Mouse (Mus musculus): Measurements from ENCODE around the gene Akap2.

Akap2 gene

DNA sequence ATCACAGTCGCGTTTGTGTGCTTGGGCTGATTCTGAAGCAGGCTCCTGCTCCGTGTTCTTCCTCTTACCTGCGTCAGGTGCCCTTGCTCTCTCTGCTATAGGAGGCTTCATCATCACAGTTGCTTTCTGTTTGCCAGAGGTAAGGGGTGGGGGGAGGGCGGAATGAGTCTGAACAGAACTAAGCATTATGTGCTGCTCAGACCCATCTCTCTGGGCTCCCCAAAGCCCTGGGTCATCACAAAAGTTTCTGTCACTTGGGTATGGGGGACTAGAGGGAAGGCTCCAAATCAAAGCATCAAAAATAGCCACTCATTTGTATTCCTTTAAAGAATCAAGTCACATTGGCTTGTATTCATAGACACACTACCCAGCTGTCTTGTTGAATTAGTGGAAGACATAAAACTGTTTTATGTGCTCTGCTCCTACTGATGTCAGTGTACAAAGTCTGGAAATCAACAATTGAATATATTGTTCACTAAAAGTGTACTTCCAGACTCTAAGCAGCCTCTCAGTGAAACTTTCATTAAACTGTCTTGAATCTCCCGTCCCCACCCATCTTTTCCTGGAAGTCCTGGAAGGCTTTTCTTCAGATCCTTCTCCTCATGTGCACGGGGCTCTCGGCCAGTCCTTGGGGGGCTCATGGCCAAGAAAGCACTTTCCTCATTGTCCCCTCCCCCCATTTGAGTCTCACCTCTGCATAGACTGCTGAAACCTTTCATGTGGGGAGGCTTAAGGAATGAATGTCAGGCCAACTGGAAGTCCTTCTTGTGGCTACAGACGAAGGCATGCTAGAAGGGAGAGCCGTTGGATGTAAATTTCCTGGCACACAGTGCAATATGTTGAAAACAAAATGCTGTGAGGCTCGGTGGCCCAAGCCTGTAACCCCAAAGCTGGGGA is 13.6 kb upstream of the Akap2 start:
- no peak for DNase-seq (ENCODE audit: low read depth, low spot score)

- no peak for DNase-seq (ENCODE audit: low read depth, low spot score)
Measured at GRCm38 (mm10) chr4:57704575-57704974, 12.9 kb upstream of the Akap2 start.

DNA sequence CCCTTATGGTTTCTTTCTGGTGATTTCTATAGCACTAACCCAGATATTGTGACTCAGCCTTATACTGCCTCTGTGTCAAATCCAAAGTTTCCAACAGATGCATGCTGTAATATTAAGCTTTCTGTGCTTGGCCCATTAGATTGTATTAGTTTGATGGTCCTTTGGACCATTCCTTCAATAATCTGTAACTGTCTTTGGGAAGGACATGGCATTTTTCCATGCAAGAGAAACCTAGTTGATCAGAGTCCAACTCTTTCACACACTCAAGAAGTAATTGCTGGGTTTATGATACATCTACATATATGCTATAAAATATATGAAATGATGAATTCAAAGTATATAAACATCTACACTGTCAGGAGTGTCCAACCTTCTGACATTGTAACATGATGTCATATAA is 1.6 kb upstream of the Akap2 start:
- no peak for DNase-seq (ENCODE audit: low read depth, low spot score)

GRCm38 (mm10) chr4:57716735-57717134 is 722 bp upstream of the Akap2 start:
- no peak for DNase-seq (ENCODE audit: low read depth, low spot score)

- no peak for DNase-seq (ENCODE audit: low read depth, low spot score)
Measured at GRCm38 (mm10) chr4:57719370-57719769, 1.9 kb downstream of the Akap2 start.

GRCm38 (mm10) chr4:57720869-57721361 is 3.5 kb downstream of the Akap2 start:
- no peak for DNase-seq (ENCODE audit: low read depth, low spot score)

- no peak for DNase-seq (ENCODE audit: low read depth, low spot score)
Measured at GRCm38 (mm10) chr4:57722296-57722695, 4.8 kb downstream of the Akap2 start.

- no peak for DNase-seq (ENCODE audit: low read depth, low spot score)
Measured at GRCm38 (mm10) chr4:57723659-57724058, 6.2 kb downstream of the Akap2 start.

GRCm38 (mm10) chr4:57725569-57725968 is 8.1 kb downstream of the Akap2 start:
- no peak for DNase-seq (ENCODE audit: low read depth, low spot score)

GRCm38 (mm10) chr4:57728611-57729183 is 11.2 kb downstream of the Akap2 start:
- DNase-seq (ENCODE audit: low read depth, low spot score), result no peak

DNA sequence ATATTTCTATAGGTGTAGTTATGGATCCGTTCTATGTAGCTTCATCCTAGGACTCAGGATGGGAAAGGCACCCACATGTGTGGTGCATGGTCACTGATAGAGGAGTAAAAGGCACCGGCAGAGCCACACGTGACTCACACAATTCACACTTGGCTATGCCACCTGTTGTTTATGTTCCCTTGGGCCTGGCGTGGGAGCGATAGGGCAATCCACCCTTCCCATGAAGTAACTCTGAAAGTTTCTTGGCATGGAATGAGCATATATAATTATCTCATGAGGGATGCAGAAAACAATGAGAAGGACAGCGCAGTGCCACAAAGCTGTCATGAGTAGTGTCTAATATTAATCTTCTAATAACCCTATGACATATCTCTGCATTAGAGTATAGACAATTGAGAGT is 12.6 kb downstream of the Akap2 start:
- DNase-seq (ENCODE audit: low read depth, low spot score), result no peak

DNA sequence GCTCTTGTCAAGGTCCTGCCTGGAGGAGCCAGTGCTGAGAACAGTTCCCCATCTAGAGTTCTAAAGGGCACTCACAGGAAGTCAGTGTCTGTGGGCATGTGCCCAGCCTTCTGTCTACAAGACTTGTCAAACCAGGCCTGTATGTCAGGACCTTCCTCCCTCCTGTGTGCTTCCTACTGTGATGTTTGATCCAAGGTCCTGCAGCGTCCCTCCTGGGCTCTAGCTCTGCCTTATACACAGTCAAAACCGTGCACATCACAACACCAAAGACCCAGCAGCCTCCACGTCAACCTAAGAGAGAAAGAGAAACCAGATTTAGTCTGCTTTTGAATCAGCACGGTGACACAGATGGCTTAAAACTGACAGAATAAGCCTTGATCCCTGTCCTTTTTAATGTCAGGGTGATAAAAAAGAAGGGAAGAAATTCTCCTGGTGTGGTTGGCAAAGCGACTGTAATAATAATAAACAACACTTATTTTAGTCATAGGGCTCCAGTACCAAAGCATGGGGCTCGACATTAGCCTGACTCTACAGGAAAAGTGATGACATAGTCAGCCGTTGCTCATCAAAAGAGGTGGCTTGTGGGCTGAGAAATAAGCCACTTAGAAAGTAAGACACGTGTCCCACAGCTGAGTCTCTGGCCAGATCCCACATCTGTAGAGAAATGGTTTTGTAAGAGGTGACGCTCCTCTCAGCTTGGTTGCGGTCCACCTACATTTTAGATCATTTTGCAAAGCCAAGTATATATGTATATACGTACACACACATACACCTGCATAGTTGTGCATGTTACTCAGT is 13.5 kb downstream of the Akap2 start:
- DNase-seq (ENCODE audit: low read depth, low spot score), result no peak

DNA sequence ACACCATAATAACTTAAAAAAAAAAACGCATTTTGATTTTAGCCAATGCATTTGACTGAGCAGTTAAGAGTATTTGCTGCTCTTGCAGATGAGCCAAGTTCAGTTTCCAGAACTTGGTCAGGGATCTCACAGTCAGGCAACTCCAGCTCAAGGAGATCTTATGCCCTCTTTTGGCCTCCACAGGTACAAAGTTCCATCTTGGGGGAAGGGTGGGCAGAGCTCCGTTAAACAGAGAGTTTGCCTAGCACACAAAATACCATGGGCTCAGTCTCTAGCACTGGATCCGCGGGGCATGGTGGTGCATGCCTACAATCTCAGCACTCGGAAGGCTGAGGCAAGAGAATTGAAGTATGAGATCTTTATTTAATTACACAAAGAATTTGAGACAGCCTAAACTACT is 14.9 kb downstream of the Akap2 start:
- DNase-seq (ENCODE audit: low read depth, low spot score), result no peak

- DNase-seq (ENCODE audit: low read depth, low spot score), result no peak
Measured at GRCm38 (mm10) chr4:57733445-57733844, 16.0 kb downstream of the Akap2 start.

DNA sequence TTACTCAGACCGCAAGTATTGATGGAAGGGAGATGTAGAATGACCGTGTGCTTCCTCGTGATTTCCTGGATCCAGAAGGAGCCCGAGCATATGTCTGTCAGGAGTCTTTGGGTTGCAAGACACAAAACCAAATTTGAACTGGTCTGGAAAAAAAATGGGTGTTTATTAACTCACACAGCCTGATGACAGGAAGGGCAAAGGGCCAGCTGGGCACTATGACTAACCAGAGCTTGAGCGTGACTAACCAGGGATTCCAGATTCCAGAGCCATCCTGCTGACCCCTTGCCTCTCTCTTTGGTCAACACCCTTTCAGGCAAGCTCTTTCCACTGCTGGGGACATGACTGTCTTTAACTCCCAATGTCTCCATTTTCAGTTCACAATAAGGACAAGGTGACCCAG is 18.0 kb downstream of the Akap2 start:
- no peak for DNase-seq (ENCODE audit: low read depth, low spot score)

DNA sequence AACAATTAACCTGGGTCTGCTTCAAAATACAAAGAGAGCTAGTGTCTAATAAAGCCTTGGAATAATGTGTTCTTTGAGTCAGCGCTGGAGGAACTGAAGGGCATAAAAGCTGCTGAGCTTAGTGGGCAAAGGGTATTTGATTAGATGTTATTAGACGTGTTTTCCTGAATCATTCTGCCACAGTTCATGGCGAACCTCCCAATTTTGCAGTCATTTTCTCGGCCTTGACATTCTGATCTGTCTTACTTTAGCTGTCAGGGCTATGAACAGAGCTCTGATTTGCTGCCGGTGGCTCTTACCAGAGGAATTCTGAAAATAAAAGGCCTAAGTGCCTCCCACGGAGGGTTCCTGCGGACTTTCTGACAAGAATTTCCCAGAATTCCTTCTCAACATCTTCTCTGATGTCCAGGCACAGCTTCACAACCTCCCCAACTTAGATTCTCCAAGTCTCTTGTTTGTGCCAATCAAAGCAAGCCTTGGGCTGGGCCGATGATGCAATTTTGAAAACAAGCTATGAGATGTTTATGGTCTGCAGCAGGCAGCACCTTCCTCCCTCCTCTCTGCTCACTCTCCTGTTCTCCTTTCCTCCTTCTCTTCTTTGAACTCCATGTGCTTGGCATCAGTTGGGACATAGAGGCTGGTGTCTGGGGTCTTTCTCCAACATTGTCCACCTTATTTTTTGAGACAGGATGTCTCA is 21.5 kb downstream of the Akap2 start:
- no peak for DNase-seq (ENCODE audit: low read depth, low spot score)

- no peak for DNase-seq (ENCODE audit: low read depth, low spot score)
Measured at GRCm38 (mm10) chr4:57743325-57743929, 26.0 kb downstream of the Akap2 start.

GRCm38 (mm10) chr4:57750651-57751050 is 33.2 kb downstream of the Akap2 start:
- DNase-seq (ENCODE audit: low read depth, low spot score), result no peak

DNA sequence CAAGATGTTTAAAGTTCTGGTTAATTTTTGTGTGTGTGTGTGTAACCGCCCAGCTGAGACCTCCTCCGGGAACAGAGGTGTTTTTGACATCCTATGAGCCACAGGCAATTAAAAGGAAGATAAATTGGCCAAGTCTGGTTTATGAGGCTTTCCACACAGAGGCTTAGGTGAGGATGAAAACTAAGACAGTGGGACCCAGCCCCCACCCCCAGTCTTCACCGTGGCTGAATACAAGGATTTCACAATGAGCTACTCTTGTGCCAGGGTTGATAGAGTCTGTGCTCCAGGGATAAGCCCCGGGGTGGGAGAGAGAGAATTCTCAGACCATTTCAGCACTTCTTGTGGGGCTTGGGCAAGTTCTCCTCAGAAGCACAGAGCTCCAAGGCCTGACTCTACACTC is 33.6 kb downstream of the Akap2 start:
- no peak for DNase-seq (ENCODE audit: low read depth, low spot score)

- DNase-seq (ENCODE audit: low read depth, low spot score), result no peak
Measured at GRCm38 (mm10) chr4:57751566-57751965, 34.1 kb downstream of the Akap2 start.

DNA sequence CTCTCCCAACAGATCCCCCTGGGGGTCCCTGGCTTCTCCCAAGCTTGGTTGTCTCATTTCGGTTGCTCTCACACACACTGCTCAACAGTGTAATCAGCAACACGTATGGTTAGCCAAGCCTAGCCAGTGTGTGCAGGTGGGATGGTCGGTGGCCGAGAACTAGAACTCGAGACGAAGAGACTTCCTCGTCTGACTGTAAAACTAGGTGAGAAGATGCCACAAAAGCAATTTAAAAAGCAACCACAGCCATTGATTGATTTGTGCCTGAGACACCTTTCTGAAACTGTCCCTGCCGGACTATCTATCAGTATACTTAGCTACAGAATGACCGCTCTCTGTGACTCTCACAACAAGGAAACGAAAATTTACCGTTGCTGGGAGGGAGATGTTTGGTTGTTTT is 37.6 kb downstream of the Akap2 start:
- no peak for DNase-seq (ENCODE audit: low read depth, low spot score)

All from brain, embryonic 18.5 days (tissue).